ENCODE assay signal across 8 mouse cellular contexts in genomic region chr16:96151551-96151950, GRCm38 (mm10). TPM values are rescaled to one million over a fixed set of nuclear protein-coding genes. Genes with fewer than 3 reads are reported as not detected.
DNase-seq lines count a peak whose midpoint lies in the region; ATAC-seq and TF ChIP-seq lines count a peak whose summit lies in the region.

No protein-coding gene starts in this region.

- H3K4me1 ChIP-seq in liver, adult 2 months (ENCODE audit: control insufficient read depth, insufficient read depth, low read length), result no peaks in the 10 kb centered on the region
- H3K4me1 ChIP-seq in stomach, embryonic 14.5 days (ENCODE audit: control insufficient read depth, insufficient read depth, low read length), result peaks cover 8% of the 10 kb centered on the region; the same call in 1 of the 2 replicates

- no peaks in the 10 kb centered on the region for H3K79me2 ChIP-seq in liver, adult 2 months (ENCODE audit: control insufficient read depth, insufficient read depth, low read length)

- no peak for TF ChIP-seq POLR2A in liver, adult 2 months (IDR thresholded peaks at IDR 0.05; ENCODE audit: extremely low read depth, insufficient read depth, low read length)

- WGBS in liver, adult 2 months, result 19% methylated on average over 9 of the region's 9 CpGs
- WGBS in stomach, embryonic 14.5 days, result 25% methylated on average over 9 of the region's 9 CpGs

- peak; percentile 38 for ATAC-seq in stomach, embryonic 14.5 days (ENCODE audit: insufficient number of reproducible peaks, insufficient read depth, low FRiP score, low read depth)

- no peaks in the 10 kb centered on the region for H3K27me3 ChIP-seq in liver, adult 2 months (ENCODE audit: control insufficient read depth, insufficient read depth, low read length)
- H3K27me3 ChIP-seq in stomach, embryonic 14.5 days (ENCODE audit: control insufficient read depth, insufficient read depth, low read length), result no peaks in the 10 kb centered on the region

- no peak overlapping the region for H3K9ac ChIP-seq in liver, adult 2 months (ENCODE audit: low read depth, low read length)
- H3K9ac ChIP-seq in stomach, embryonic 14.5 days (replicated peaks; ENCODE audit: low read depth, low read length), result no peak overlapping the region

- no peaks in the 10 kb centered on the region for H3K36me3 ChIP-seq in liver, adult 2 months (ENCODE audit: control insufficient read depth, insufficient read depth, low read length)
- peaks cover 7% of the 10 kb centered on the region; the same call in 1 of the 2 replicates for H3K36me3 ChIP-seq in stomach, embryonic 14.5 days (ENCODE audit: control insufficient read depth, insufficient read depth, low read length)

- peak; percentile 95 for TF ChIP-seq CTCF in liver, adult 2 months (IDR thresholded peaks at IDR 0.05; ENCODE audit: low read depth, low read length)

- no peak overlapping the region for H3K4me2 ChIP-seq in stomach, embryonic 14.5 days (replicated peaks; ENCODE audit: low read depth, low read length)

- H3K4me3 ChIP-seq in liver, adult 2 months (ENCODE audit: insufficient read depth, low read depth, low read length), result no peak overlapping the region
- H3K4me3 ChIP-seq in stomach, embryonic 14.5 days (ENCODE audit: low read depth, low read length), result no peak overlapping the region

- peak; percentile 56 to 71 for DNase-seq in urinary bladder, adult 18-20 months (ENCODE audit: low spot score in 2 of 2)
- no peak for DNase-seq in urinary bladder, postnatal 10 days (ENCODE audit: low spot score)
- peak; percentile 83 for DNase-seq in embryo, embryonic 10.5 days (ENCODE audit: low spot score)
- DNase-seq in heart, adult 18-20 months, result peak; percentile 65 to 85
- peak; percentile 46 for DNase-seq in kidney, adult 11 months
- peak; percentile 13 for DNase-seq in liver, adult 2 months (ENCODE audit: extremely low read depth, low read depth, low spot score)
- DNase-seq in naive thymus-derived CD4-positive, alpha-beta T cell, adult 2 months (ENCODE audit: low read depth), result peak; percentile 78

- H3K27ac ChIP-seq in liver, adult 2 months (replicated peaks; ENCODE audit: insufficient read depth, low read depth, low read length), result no peak overlapping the region
- no peak overlapping the region for H3K27ac ChIP-seq in stomach, embryonic 14.5 days (ENCODE audit: low read length)

- no peaks in the 10 kb centered on the region for H3K9me3 ChIP-seq in stomach, embryonic 14.5 days (ENCODE audit: control insufficient read depth, low read depth, low read length)

RNA-seq across cellular contexts. Expression of gene Wrb, which starts 6.3 kb away (rescaled TPM):
- total RNA-seq in heart, adult 18-20 months (2021), result 10 to 100 TPM; 14.3 to 19.5 TPM
- total RNA-seq in liver, adult 2 months (2014; rRNA removed), result 4.6 and 7.4 TPM in 2 replicates
- polyA plus RNA-seq in liver, adult 2 months (2012; rRNA removed), result 14.0 and 17.5 TPM in 2 replicates
- polyA plus RNA-seq in stomach, embryonic 14.5 days (2014; fragmentation: Nextera tagmentation; extraction: Ambion mirVana), result 77.1 and 77.2 TPM in 2 replicates

RNA-seq across cellular contexts. Expression of gene Hmgn1, which starts 24.0 kb away (rescaled TPM):
- 10 to 100 TPM; 46.5 to 57.6 TPM for total RNA-seq in heart, adult 18-20 months (2021)
- 43.9 and 48.3 TPM in 2 replicates for total RNA-seq in liver, adult 2 months (2014; rRNA removed)
- 11.4 and 15.0 TPM in 2 replicates for polyA plus RNA-seq in liver, adult 2 months (2012; rRNA removed)
- 589 and 679 TPM in 2 replicates for polyA plus RNA-seq in stomach, embryonic 14.5 days (2014; fragmentation: Nextera tagmentation; extraction: Ambion mirVana)

RNA-seq across cellular contexts. Expression of gene Lca5l, which starts 40.5 kb away (rescaled TPM):
- total RNA-seq in heart, adult 18-20 months (2021), result under 1 TPM; 0.45 to 0.59 TPM
- total RNA-seq in liver, adult 2 months (2014; rRNA removed), result 0.07 and 0.09 TPM in 2 replicates
- not detected in 2 replicates for polyA plus RNA-seq in liver, adult 2 months (2012; rRNA removed)
- polyA plus RNA-seq in stomach, embryonic 14.5 days (2014; fragmentation: Nextera tagmentation; extraction: Ambion mirVana), result 1.4 and 1.6 TPM in 2 replicates

RNA-seq across cellular contexts. Expression of gene Sh3bgr, which starts 48.7 kb away (rescaled TPM):
- total RNA-seq in heart, adult 18-20 months (2021), result 100 to 1,000 TPM; 287 to 304 TPM
- 0.55 and 0.60 TPM in 2 replicates for total RNA-seq in liver, adult 2 months (2014; rRNA removed)
- 0.36 TPM in 1 of 2 replicates, not detected in the other for polyA plus RNA-seq in liver, adult 2 months (2012; rRNA removed)
- 29.7 TPM in 2 replicates for polyA plus RNA-seq in stomach, embryonic 14.5 days (2014; fragmentation: Nextera tagmentation; extraction: Ambion mirVana)
